Mouse (Mus musculus): ENCODE measurements at regions not wholly inside any gene's neighbourhood (a gene's known extent, or its start where the extent isn't known, plus 50 kb on each side); places are given as distances from the start of the nearest gene placed in this dataset.

GRCm38 (mm10) chr3:140645785-140646388, 566.3 kb downstream of the Pdha2 start:
- no peak for DNase-seq

DNA sequence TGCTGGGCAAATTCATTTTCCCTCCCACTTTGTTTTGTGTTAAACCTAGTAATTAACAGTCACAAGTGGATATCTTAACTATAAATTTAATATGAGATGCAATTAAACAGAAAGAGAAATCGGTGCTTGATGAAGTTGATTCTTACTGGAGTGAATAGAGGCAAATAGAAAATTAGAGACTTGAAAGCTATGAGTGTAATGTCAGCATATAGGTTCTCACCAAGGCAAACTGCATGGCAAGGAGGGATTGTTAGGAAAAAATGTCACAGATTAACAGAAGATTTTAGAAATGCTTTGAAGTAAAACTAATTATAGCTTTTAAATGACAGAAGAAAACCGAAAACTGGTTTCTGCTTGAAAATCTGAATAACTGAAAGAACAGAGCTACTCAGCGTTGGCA, 592.3 kb downstream of the Pdha2 start:
- no peak for DNase-seq

All from layer of hippocampus, adult 9-11 months (tissue).